Mouse (Mus musculus) MEL (cell line): ENCODE data around the gene Adam8. TPM values are rescaled to one million over a fixed set of nuclear protein-coding genes. Genes with fewer than 3 reads are reported as not detected.

Source experiments
- DNase-seq: peaks from one replicate; pipeline ENCODE4 v3.0.0; 2011; ENCODE audit warnings: low read depth, low spot score
- H3K27ac ChIP-seq: 2 replicates; pipeline ENCODE4 v1.5.1; 2012; ENCODE audit warnings: low read depth, mild to moderate bottlenecking, control low read depth, low read length, moderate library complexity; ENCODE audit not compliant: control insufficient read depth
- H3K27me3 ChIP-seq, 2 experiments: fragments of 150-350 bp in 1 of 2; sonication (generic) in 1 of 2; 2 replicates each; pipeline ENCODE4 v1.6.1; 2012; ENCODE audit warnings: low read length in 2 of 2, mild to moderate bottlenecking in 2 of 2, improper control_type of control experiment in 1 of 2, moderate library complexity in 1 of 2; ENCODE audit not compliant: insufficient read depth in 2 of 2, control insufficient read depth in 1 of 2
- H3K36me3 ChIP-seq, 2 experiments: 2 replicates each; pipeline ENCODE4 v1.6.1; 2012 to 2014; ENCODE audit warnings: low read length in 2 of 2, improper control_type of control experiment in 1 of 2, inconsistent platforms in 1 of 2, mild to moderate bottlenecking in 1 of 2; ENCODE audit not compliant: insufficient read depth in 2 of 2, control insufficient read depth in 1 of 2
- H3K4me1 ChIP-seq, 2 experiments: fragments of 150-350 bp in 1 of 2; sonication (generic) in 1 of 2; 2 replicates each; pipeline ENCODE4 v1.6.1; 2012; ENCODE audit warnings: low read length in 2 of 2, improper control_type of control experiment in 1 of 2, mild to moderate bottlenecking in 1 of 2; ENCODE audit not compliant: insufficient read depth in 2 of 2, control insufficient read depth in 1 of 2
- H3K4me3 ChIP-seq, 2 experiments: fragments of 150-350 bp in 1 of 2; sonication (generic) in 1 of 2; 2 replicates each; pipeline ENCODE4 v1.5.1; 2012; ENCODE audit warnings: low read depth in 2 of 2, low read length in 2 of 2, mild to moderate bottlenecking in 2 of 2, moderate library complexity in 2 of 2, control low read depth in 1 of 2, improper control_type of control experiment in 1 of 2; ENCODE audit not compliant: control insufficient read depth in 1 of 2, insufficient read depth in 1 of 2
- H3K79me2 ChIP-seq: 2 replicates; pipeline ENCODE4 v1.6.1; 2012; ENCODE audit warnings: mild to moderate bottlenecking, low read length, moderate library complexity; ENCODE audit not compliant: control insufficient read depth, poor library complexity, insufficient read depth
- H3K9ac ChIP-seq: 2 replicates; pipeline ENCODE4 v1.6.1; 2012; ENCODE audit warnings: low read depth, mild to moderate bottlenecking, control low read depth, low read length, moderate library complexity; ENCODE audit not compliant: control insufficient read depth, poor library complexity, severe bottlenecking
- H3K9me3 ChIP-seq: fragments of 150-350 bp; sonication (generic); replicated peaks from 2 replicates; pipeline ENCODE4 v1.6.1; 2012; ENCODE audit warnings: mild to moderate bottlenecking, low read length, improper control_type of control experiment, moderate library complexity; ENCODE audit not compliant: insufficient read depth
- CTCF ChIP-seq, 3 experiments: IDR thresholded peaks in 2 of 3; conservative IDR thresholded peaks in 1 of 3; 2 replicates each; pipeline ENCODE4 v1.5.1; 2011 to 2012; ENCODE audit warnings: low read length in 3 of 3, low read depth in 2 of 3, mild to moderate bottlenecking in 2 of 3, improper control_type of control experiment in 1 of 3, inconsistent platforms in 1 of 3, mixed read lengths in 1 of 3, moderate library complexity in 1 of 3; ENCODE audit not compliant: control insufficient read depth in 1 of 3, insufficient read depth in 1 of 3, poor library complexity in 1 of 3, severe bottlenecking in 1 of 3
- E2F4 ChIP-seq: IDR thresholded peaks from 2 replicates; pipeline ENCODE4 v1.6.1; 2011; ENCODE audit warnings: low read depth, low read length, improper control_type of control experiment, borderline replicate concordance
- EP300 ChIP-seq, 2 experiments: IDR thresholded peaks; 2 replicates each; pipeline ENCODE4 v1.6.1; 2011; ENCODE audit warnings: improper control_type of control experiment in 2 of 2, low read length in 2 of 2, low read depth in 1 of 2, mild to moderate bottlenecking in 1 of 2
- ETS1 ChIP-seq: IDR thresholded peaks from 2 replicates; pipeline ENCODE4 v1.6.1; 2012; ENCODE audit warnings: low read depth, mild to moderate bottlenecking, inconsistent platforms, low read length, improper control_type of control experiment, moderate library complexity
- GABPA ChIP-seq: IDR thresholded peaks from 2 replicates; pipeline ENCODE4 v1.6.1; 2012; ENCODE audit warnings: low read depth, mild to moderate bottlenecking, inconsistent platforms, low read length, improper control_type of control experiment, moderate library complexity
- GATA1 ChIP-seq: IDR thresholded peaks from 2 replicates; pipeline ENCODE4 v1.6.1; 2011; ENCODE audit warnings: low read depth, low read length, improper control_type of control experiment
- HCFC1 ChIP-seq: IDR thresholded peaks from 2 replicates; pipeline ENCODE4 v1.6.1; 2012; ENCODE audit warnings: low read depth, mild to moderate bottlenecking, inconsistent platforms, low read length, improper control_type of control experiment, moderate library complexity
- MAZ ChIP-seq: IDR thresholded peaks from 2 replicates; pipeline ENCODE4 v1.6.1; 2012; ENCODE audit warnings: low read depth, mild to moderate bottlenecking, inconsistent platforms, low read length, improper control_type of control experiment
- MYB ChIP-seq: IDR thresholded peaks from 2 replicates; pipeline ENCODE4 v1.6.1; 2011; ENCODE audit warnings: mild to moderate bottlenecking, low read depth, low read length, improper control_type of control experiment
- NELFE ChIP-seq: IDR thresholded peaks from 2 replicates; pipeline ENCODE4 v1.6.1; 2011; ENCODE audit warnings: low read depth, low read length, improper control_type of control experiment
- POLR2AphosphoS2 ChIP-seq: IDR thresholded peaks from 2 replicates; pipeline ENCODE4 v1.6.1; 2011; ENCODE audit warnings: low read length, improper control_type of control experiment
- RCOR1 ChIP-seq: IDR thresholded peaks from 2 replicates; pipeline ENCODE4 v1.6.1; 2012; ENCODE audit warnings: low read depth, mild to moderate bottlenecking, inconsistent platforms, low read length, improper control_type of control experiment
- SMC3 ChIP-seq: IDR thresholded peaks from 2 replicates; pipeline ENCODE4 v1.6.1; 2011; ENCODE audit warnings: low read depth, low read length, improper control_type of control experiment
- TBP ChIP-seq: IDR thresholded peaks from 2 replicates; pipeline ENCODE4 v1.8.0; 2011; ENCODE audit warnings: low read depth, low read length, improper control_type of control experiment
- USF1 ChIP-seq: IDR thresholded peaks from 2 replicates; pipeline ENCODE4 v1.6.1; 2014; ENCODE audit warnings: low read depth, mild to moderate bottlenecking, inconsistent platforms, low read length, improper control_type of control experiment, moderate library complexity
- ZC3H11A ChIP-seq: IDR thresholded peaks from 2 replicates; pipeline ENCODE4 v1.6.1; 2012; ENCODE audit warnings: low read depth, mild to moderate bottlenecking, inconsistent platforms, low read length, improper control_type of control experiment
- ZKSCAN1 ChIP-seq: IDR thresholded peaks from 2 replicates; pipeline ENCODE4 v1.6.1; 2012; ENCODE audit warnings: low read depth, mild to moderate bottlenecking, inconsistent platforms, low read length, improper control_type of control experiment, moderate library complexity
- polyA plus RNA-seq, 2 experiments: library from polyadenylated mRNA; stranded (reverse) in 1 of 2; unstranded in 1 of 2; fragments of >175 nt in 1 of 2; fragments of >200 nt in 1 of 2; gene quantifications; 2 replicates each; pipeline versions ENCODE4 v1.2.1 to v1.2.4; 2012; ENCODE audit warnings: low replicate concordance in 2 of 2, low read depth in 1 of 2; ENCODE audit not compliant: insufficient read length in 2 of 2, insufficient read depth in 1 of 2, missing spikeins in 1 of 2
- total RNA-seq: library from RNA; depleted of rRNA; stranded (reverse); fragments of 300-350 nt; gene quantifications from 2 replicates; pipeline ENCODE4 v1.2.3, GENCODE M21; 2012

Adam8 gene
- total and polyA plus RNA-seq, 3 experiments: 0.39 to 0.50 TPM; not detected in 1

DNA sequence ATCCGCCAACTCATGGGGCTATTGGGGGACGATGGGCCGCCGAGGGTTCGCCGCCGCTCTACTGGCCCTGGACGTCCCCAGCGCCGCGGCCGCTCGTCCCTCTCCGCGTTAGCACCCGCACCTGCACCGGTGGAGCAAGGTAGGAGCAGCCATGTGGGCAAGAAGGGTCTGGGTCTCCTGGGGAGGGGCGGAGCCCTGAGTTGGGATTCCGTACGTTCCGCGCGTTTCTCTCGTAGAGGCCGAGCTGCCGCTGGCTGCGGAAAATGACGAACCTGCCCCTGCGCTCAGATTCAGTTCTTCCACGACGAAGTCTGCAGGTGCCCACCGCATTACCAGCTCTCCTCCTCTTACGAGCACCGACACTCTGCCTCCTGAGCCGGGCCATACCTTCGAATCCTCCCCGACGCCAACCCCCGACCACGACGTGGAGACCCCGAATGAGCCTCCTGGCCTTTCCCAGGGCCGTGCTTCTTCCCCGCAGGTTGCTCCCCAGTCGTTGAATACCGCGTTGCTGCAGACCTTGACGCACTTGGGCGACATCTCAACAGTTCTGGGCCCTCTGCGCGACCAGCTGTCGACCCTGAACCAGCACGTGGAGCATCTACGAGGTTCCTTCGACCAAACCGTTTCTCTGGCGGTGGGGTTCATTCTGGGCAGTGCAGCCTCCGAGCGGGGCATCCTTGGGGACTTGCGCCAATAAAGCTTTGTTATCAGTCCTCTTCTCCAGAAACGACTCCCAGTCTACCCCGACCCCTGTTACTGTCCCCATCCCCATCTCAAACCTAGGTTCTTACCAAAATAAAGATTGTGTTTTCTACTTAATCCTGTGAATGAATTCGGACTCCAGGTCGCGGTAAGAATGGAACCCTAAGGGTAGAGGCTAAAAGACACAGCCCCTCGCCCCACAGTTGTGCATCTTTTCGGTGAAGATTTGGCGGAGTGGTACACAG, 47.8 kb downstream of the Adam8 start:
- Histone ChIP-seq H3K9me3 (no peaks in the 10 kb centered on the region), H3K27me3 (no peaks in the 10 kb centered on the region), H3K4me3 (no peak overlapping the region), H3K36me3 (no peaks in the 10 kb centered on the region), H3K79me2 (no peaks in the 10 kb centered on the region), H3K4me1 (peaks cover 0 to 2% of the 10 kb centered on the region in 2 experiments; a peak in 2 of 4 replicates), H3K9ac (no peak overlapping the region), H3K27ac (no peak overlapping the region)
- TF ChIP-seq MYB (no peak), HCFC1 (no peak), NELFE (no peak)
- DNase-seq: no peak

DNA sequence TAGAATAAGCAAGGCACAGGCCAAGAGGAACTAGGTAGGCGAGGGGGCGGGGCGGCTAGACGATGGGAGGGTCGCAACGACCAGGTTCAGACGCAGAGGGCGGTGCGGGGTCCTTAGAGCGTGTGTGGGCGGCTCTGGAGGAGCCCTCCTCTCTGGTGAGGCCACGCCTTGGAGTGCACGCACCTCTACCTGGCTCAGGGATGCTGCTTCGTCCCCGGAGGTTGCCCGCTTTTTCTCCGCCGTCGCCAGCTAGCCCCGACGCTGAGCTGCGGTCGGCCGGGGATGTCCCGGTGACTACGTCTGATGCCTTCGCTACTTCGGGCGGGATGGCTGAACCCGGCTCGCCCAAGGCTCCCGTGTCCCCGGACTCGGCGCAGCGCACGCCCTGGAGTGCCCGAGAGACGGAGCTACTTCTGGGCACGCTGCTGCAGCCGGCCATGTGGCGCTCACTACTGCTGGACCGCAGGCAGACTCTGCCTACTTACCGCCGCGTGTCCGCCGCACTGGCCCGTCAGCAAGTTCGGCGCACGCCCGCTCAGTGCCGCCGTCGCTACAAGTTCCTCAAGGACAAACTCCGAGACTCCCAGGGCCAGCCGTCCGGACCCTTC, 48.6 kb downstream of the Adam8 start, which contains the start of gene Utf1:
Gene Utf1, plus strand, starts transcription at position 116 of the 608 bp plus-strand sequence.
- TF ChIP-seq GATA1 (no peak), ZC3H11A (no peak), MAZ (no peak), SMC3 (no peak), CTCF (IDR thresholded peaks at IDR 0.05 in 2 of 3, conservative IDR thresholded peaks at IDR 0.05 in 1 of 3; ENCODE audit: control insufficient read depth in 1 of 3, insufficient read depth in 1 of 3, low read depth in 2 of 3, low read length in 3 of 3, poor library complexity in 1 of 3, severe bottlenecking in 1 of 3) (no peak), RCOR1 (no peak), EP300 (IDR thresholded peaks at IDR 0.05; ENCODE audit: low read depth in 1 of 2, low read length in 2 of 2) (no peak)
- no peaks in the 10 kb centered on the region for H3K9me3 ChIP-seq
- no peak within 1 kb of the TSS for H3K9ac ChIP-seq
- no peak within 1 kb of the TSS for H3K27ac ChIP-seq
- H3K36me3 ChIP-seq: no peaks in the 10 kb centered on the region
- DNase-seq: no peak
- no peaks in the 10 kb centered on the region for H3K27me3 ChIP-seq
- H3K79me2 ChIP-seq: no peaks in the 10 kb centered on the region
- H3K4me3 ChIP-seq: no peak within 1 kb of the TSS
- H3K4me1 ChIP-seq: no peaks in the 10 kb centered on the region

- no peak overlapping the region for H3K9ac ChIP-seq
- no peaks in the 10 kb centered on the region for H3K4me1 ChIP-seq
- H3K27me3 ChIP-seq: no peaks in the 10 kb centered on the region
- H3K79me2 ChIP-seq: no peaks in the 10 kb centered on the region
- H3K4me3 ChIP-seq: no peak overlapping the region
- no peaks in the 10 kb centered on the region for H3K9me3 ChIP-seq
- no peaks in the 10 kb centered on the region for H3K36me3 ChIP-seq
- no peak overlapping the region for H3K27ac ChIP-seq
- DNase-seq: no peak
- no peak for TF ChIP-seq ETS1
- TF ChIP-seq ZC3H11A: no peak
- TF ChIP-seq ZKSCAN1: no peak
- no peak for TF ChIP-seq RCOR1
- no peak for TF ChIP-seq HCFC1
- TF ChIP-seq E2F4: no peak
- no peak for TF ChIP-seq TBP
- no peak for TF ChIP-seq USF1
- TF ChIP-seq POLR2AphosphoS2: no peak
- TF ChIP-seq GABPA: no peak
- no peak for TF ChIP-seq SMC3
These were observed 51.7 kb downstream of the Adam8 start for GRCm38 (mm10) chr7:139940476-139941209.
